Mouse (Mus musculus): Measurements from ENCODE around the gene Dock1. TPM values are rescaled to one million over a fixed set of nuclear protein-coding genes. Genes with fewer than 3 reads are reported as not detected.
A peak's percentile ranks its signal among the peaks of the same experiment; 100 is the strongest.

Dock1 gene
- polyA plus RNA-seq, 1 experiment = not detected

DNA sequence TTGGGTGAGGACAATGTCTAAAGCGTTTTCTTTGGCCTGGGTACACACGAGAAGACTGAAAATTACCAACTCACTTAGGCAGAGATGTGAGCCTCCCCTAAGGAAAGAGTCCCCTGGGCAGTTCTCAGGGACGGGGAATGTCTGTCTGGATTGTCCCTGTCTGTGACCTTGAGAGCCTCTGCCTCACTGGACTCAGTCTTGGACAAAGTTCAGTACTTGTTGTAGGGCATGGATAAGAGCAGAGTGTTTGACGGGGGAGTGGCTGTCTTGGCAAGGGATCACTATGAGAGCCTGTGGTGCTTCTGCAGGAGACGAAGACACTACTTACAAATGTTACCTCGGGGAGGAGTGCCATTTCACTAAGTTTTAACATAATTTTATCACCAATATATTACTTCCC lies 210.0 kb downstream of the Dock1 start:
- Histone ChIP-seq H3K27ac (ENCODE audit: insufficient read depth, low read depth, low read length) (no peak overlapping the region), H3K4me1 (ENCODE audit: control insufficient read depth, insufficient read depth, low read length) (no peaks in the 10 kb centered on the region), H3K4me3 (ENCODE audit: insufficient read depth, low read depth, low read length) (no peak overlapping the region)
- no peak for TF ChIP-seq CTCF (IDR thresholded peaks at IDR 0.05; ENCODE audit: insufficient read depth, low read depth, low read length)
- no peak for TF ChIP-seq POLR2A (IDR thresholded peaks at IDR 0.05; ENCODE audit: insufficient read depth, low read depth, low read length)
- WGBS = 66% methylated on average over 6 of the region's 6 CpGs

DNA sequence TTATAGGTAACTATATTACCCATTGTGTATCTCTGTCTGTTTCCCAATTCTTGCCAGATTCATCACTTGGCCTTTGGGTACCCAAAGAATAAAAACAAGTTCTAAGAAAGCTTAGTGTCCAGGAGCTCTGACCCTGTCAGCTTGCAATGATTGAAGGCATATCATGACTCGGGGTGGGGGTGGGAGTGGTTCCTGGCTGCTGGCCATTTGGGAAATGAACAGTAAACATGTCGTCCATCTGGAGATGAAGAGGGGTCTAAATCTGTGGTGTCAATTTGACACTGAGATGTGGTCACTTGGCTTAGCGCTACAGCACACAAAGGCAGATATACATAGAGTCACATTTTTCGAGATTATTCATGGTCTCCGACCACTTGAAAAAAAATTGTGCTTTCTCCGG lies 213.1 kb downstream of the Dock1 start:
- Histone ChIP-seq H3K4me1 (ENCODE audit: control insufficient read depth, insufficient read depth, low read length) (no peaks in the 10 kb centered on the region), H3K4me3 (ENCODE audit: insufficient read depth, low read depth, low read length) (no peak overlapping the region), H3K27ac (ENCODE audit: insufficient read depth, low read depth, low read length) (no peak overlapping the region)
- no peak for TF ChIP-seq CTCF (IDR thresholded peaks at IDR 0.05; ENCODE audit: insufficient read depth, low read depth, low read length)
- TF ChIP-seq POLR2A (IDR thresholded peaks at IDR 0.05; ENCODE audit: insufficient read depth, low read depth, low read length) = no peak
- 85% methylated on average over 6 of the region's 6 CpGs for WGBS

DNA sequence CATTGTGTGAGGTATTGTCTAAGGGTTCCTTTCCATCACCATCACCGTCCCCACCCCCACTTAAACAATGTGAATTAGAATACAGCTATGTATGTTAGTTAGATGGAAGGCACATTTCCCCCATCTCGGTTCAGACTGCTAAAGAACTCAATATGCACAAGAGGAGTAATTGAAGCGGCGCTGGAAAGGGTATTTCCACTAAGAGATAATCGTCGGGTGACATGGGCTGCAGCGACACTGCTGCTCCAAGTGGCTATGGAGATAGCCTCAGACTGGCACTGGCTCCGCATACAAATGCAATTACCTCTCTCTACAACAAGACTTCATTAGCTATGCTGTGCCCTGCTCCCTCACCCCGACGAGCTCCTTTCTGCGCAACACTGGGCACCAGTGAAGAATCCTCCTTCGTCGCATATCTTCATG lies 222.0 kb downstream of the Dock1 start:
- H3K4me3 ChIP-seq (ENCODE audit: insufficient read depth, low read depth, low read length) = no peak overlapping the region
- no peak for TF ChIP-seq CTCF (IDR thresholded peaks at IDR 0.05; ENCODE audit: insufficient read depth, low read depth, low read length)
- no peak for TF ChIP-seq POLR2A (IDR thresholded peaks at IDR 0.05; ENCODE audit: insufficient read depth, low read depth, low read length)
- no peak overlapping the region for H3K27ac ChIP-seq (ENCODE audit: insufficient read depth, low read depth, low read length)
- 74% methylated on average over 13 of the region's 13 CpGs for WGBS
- H3K4me1 ChIP-seq (ENCODE audit: control insufficient read depth, insufficient read depth, low read length) = no peaks in the 10 kb centered on the region

DNA sequence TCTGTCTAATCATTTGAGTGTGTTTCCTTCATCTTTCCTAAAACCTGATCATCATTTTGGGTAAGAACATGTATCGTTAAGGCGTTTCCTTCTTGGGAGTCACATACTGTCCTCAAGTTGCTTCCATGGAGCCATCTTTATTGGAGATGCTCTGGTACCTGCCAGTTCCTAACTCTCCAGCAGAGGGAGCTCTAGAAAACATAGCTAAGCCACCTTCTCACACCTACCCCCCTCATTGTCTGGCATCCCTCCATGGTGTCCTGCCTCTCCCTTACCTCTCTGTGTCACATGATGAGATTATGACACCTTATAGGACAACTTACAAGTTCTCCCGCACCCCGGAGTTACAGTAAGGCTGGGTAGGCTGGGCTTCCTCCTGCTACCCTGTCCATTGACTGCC lies 222.5 kb downstream of the Dock1 start:
- H3K27ac ChIP-seq (ENCODE audit: insufficient read depth, low read depth, low read length) = no peak overlapping the region
- WGBS = 95% methylated on average over 4 of the region's 4 CpGs
- TF ChIP-seq CTCF (IDR thresholded peaks at IDR 0.05; ENCODE audit: insufficient read depth, low read depth, low read length) (no peak), POLR2A (IDR thresholded peaks at IDR 0.05; ENCODE audit: insufficient read depth, low read depth, low read length) (no peak)
- no peak overlapping the region for H3K4me3 ChIP-seq (ENCODE audit: insufficient read depth, low read depth, low read length)
- no peaks in the 10 kb centered on the region for H3K4me1 ChIP-seq (ENCODE audit: control insufficient read depth, insufficient read depth, low read length)

DNA sequence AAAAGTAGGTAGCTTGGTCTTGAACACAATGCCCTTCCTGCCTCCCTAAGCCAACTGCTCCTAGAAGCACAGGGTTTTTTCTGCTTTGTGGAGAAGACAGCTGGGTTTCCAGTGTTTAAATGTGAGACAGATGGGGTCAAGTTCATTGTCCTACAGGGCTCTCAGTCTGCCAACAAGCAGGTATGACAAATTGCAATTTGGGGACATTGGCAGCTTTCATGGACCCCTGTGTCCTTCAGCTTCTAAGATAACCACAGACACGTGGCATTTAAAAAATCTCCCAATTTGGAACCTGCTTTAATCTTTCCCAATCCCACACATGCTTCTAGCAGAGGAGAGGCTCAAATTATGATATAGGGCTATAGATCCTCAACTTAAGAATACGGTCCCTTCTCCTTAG lies 224.2 kb downstream of the Dock1 start:
- H3K4me1 ChIP-seq (ENCODE audit: control insufficient read depth, insufficient read depth, low read length) = no peaks in the 10 kb centered on the region
- no peak for TF ChIP-seq POLR2A (IDR thresholded peaks at IDR 0.05; ENCODE audit: insufficient read depth, low read depth, low read length)
- TF ChIP-seq CTCF (IDR thresholded peaks at IDR 0.05; ENCODE audit: insufficient read depth, low read depth, low read length) = no peak
- no peak overlapping the region for H3K27ac ChIP-seq (ENCODE audit: insufficient read depth, low read depth, low read length)
- no peak overlapping the region for H3K4me3 ChIP-seq (ENCODE audit: insufficient read depth, low read depth, low read length)
- WGBS = 92% methylated on average over 2 of the region's 2 CpGs

DNA sequence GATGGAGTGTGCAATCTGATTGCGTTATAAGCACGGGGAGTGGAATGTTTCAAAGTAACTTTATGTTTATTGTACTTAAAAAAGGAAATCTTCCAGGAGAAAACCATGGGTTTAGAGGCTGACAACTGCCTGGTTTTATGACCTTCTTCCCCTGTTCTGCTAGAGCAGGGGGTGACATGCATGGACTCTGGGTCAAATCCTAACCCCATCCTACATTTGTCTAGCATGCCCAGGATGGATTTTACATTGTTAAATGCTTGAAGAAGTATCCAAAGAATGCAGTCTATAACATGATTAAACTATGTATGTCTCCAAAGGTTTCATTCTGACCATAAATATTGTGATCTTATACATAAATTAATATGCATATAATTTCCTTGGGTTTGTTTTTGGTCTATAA lies 229.0 kb downstream of the Dock1 start:
- 96% methylated on average over 2 of the region's 2 CpGs for WGBS
- TF ChIP-seq POLR2A (IDR thresholded peaks at IDR 0.05; ENCODE audit: insufficient read depth, low read depth, low read length) (no peak), CTCF (IDR thresholded peaks at IDR 0.05; ENCODE audit: insufficient read depth, low read depth, low read length) (no peak)
- H3K4me3 ChIP-seq (ENCODE audit: insufficient read depth, low read depth, low read length) = no peak overlapping the region
- no peaks in the 10 kb centered on the region for H3K4me1 ChIP-seq (ENCODE audit: control insufficient read depth, insufficient read depth, low read length)
- no peak overlapping the region for H3K27ac ChIP-seq (ENCODE audit: insufficient read depth, low read depth, low read length)

DNA sequence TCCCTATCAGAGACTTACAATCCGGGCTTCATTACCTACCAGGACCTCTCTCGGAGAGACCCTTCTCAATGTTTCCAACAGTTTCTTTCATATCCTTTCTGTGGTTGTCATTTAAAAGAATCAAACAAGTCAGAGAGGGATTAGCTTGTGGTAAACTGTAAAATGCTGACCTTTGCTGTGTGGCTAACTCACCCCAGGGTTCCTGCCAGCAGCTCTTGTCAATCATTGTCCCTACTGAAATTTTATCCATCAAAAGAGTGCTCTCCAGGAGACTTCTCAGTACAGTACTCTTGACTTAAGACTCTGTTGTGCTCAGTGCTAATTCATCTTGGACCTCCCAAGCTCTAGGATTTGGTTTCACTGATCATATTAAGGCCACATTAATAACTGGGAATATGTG lies 231.5 kb downstream of the Dock1 start:
- Histone ChIP-seq H3K27ac (ENCODE audit: insufficient read depth, low read depth, low read length) (no peak overlapping the region), H3K4me3 (ENCODE audit: insufficient read depth, low read depth, low read length) (no peak overlapping the region), H3K4me1 (ENCODE audit: control insufficient read depth, insufficient read depth, low read length) (no peaks in the 10 kb centered on the region)
- WGBS = 80% methylated on average over 2 of the region's 2 CpGs
- TF ChIP-seq CTCF (IDR thresholded peaks at IDR 0.05; ENCODE audit: insufficient read depth, low read depth, low read length) = no peak

DNA sequence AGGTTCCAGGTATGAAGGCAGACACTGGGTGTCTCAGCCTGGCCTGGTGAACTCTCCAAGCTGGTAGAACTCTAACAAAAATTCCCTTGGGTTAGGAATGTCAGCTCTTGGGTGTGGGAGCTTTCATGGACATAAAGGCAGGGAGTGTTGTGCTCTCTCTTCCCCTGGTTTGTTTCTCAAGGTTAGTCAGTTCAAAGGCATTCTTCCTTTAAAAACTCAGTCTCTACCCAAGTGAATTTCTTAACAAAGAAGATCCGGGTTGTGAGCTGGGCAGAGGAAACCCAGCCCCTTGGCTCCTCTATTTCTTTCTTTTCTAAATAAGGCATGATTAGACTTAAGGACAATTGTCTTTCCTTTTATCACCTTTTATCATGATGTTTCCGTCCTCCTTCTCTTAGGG lies 261.4 kb downstream of the Dock1 start:
- TF ChIP-seq POLR2A (IDR thresholded peaks at IDR 0.05; ENCODE audit: insufficient read depth, low read depth, low read length) (no peak), CTCF (IDR thresholded peaks at IDR 0.05; ENCODE audit: insufficient read depth, low read depth, low read length) (no peak)
- Histone ChIP-seq H3K4me3 (ENCODE audit: insufficient read depth, low read depth, low read length) (no peak overlapping the region), H3K4me1 (ENCODE audit: control insufficient read depth, insufficient read depth, low read length) (peaks cover 5% of the 10 kb centered on the region; the same call in 1 of the 2 replicates), H3K27ac (ENCODE audit: insufficient read depth, low read depth, low read length) (no peak overlapping the region)
- WGBS = 84% methylated on average over 2 of the region's 2 CpGs

DNA sequence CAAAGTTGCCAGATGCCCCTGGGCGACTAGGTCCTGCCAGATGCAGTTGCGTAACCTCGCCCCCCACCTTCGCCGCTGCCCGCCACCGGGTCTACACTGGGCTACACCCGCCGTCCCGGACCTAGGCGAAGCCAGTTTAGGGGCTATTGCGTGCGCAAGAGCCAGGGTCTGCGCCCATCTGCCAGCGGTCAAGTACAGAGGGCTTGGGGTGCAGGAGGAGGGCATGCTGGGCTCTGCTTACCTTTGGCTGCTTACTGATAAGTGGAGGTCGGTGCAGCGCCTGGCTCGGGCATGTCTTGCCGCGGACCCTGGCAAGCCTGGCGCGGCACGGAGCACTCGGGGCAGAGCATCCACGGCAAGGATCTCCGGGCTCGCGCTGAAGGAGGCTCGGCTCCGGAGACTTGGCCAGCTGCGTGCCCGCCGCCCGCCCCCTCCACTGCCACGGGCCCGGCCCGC lies 267.0 kb downstream of the Dock1 start:
- Histone ChIP-seq H3K4me3 (ENCODE audit: insufficient read depth, low read depth, low read length) (peak overlapping the region; percentile 55), H3K4me1 (ENCODE audit: control insufficient read depth, insufficient read depth, low read length) (peaks cover 12% of the 10 kb centered on the region; the same call in 1 of the 2 replicates), H3K27ac (ENCODE audit: insufficient read depth, low read depth, low read length) (peak overlapping the region; percentile 1; the same call in 1 of the 2 replicates)
- 2% methylated on average over 37 of the region's 37 CpGs for WGBS
- TF ChIP-seq CTCF (IDR thresholded peaks at IDR 0.05; ENCODE audit: insufficient read depth, low read depth, low read length) = no peak
- TF ChIP-seq POLR2A (IDR thresholded peaks at IDR 0.05; ENCODE audit: insufficient read depth, low read depth, low read length) = no peak
